Mouse (Mus musculus): ENCODE data around the gene Isy1.

DNA sequence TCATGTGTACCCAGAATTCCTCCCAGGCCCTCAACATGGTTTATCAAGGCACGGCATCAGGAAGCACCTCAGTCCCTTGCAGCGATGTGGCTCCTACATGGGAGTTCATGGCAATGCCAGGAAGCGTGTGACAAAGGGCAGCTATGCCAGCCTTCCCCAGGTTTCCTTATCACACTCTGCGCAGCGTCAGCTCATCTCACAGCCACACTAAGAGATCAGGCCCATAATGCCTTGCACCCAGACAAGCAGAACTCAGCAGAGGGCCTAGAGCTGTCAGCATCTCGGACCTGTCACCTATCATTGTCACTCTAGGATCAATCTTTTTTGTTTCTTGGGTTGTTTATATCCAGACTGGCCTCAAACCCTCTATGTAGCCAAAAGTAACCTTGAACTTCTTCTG is 39.0 kb downstream of the Isy1 start:
- TF ChIP-seq EP300 (IDR thresholded peaks at IDR 0.05; ENCODE audit: low read depth) (no peak), CTCF (IDR thresholded peaks at IDR 0.05; ENCODE audit: low read depth) (no peak)

Measured in liver, postnatal 0 days (tissue).